Mouse (Mus musculus): ENCODE data around the gene Slc11a1. TPM values are rescaled to one million over a fixed set of nuclear protein-coding genes. Genes with fewer than 3 reads are reported as not detected.
A peak's percentile ranks its signal among the peaks of the same experiment; 100 is the strongest.

Gene Slc11a1
- polyA plus RNA-seq, 1 experiment from 2014 or later: 1.8 TPM

GRCm38 (mm10) chr1:74361812-74362211, 13.2 kb upstream of the Slc11a1 start, which contains the start of gene Catip:
Gene Catip (plus strand): TSS chr1:74362108.
- Histone ChIP-seq H3K9me3 (no peaks in the 10 kb centered on the region), H3K36me3 (no peaks in the 10 kb centered on the region), H3K4me1 (replicated peaks) (peaks cover 16% of the 10 kb centered on the region; the same call in 1 of the 2 replicates), H3K4me3 (no peak within 1 kb of the TSS), H3K27me3 (ENCODE audit: insufficient read depth, poor library complexity, severe bottlenecking) (0 out of 2 replicates have a peak, but pooled peaks cover 3% of the 10 kb centered on the region), H3K27ac (no peak within 1 kb of the TSS)
- peak; percentile 68 for DNase-seq (ENCODE audit: low spot score)
- 5% methylated on average over 2 of the region's 2 CpGs for WGBS

GRCm38 (mm10) chr1:74362325-74363229, 12.4 kb upstream of the Slc11a1 start:
- peaks cover 11% of the 10 kb centered on the region for H3K27me3 ChIP-seq (ENCODE audit: insufficient read depth, poor library complexity, severe bottlenecking)

GRCm38 (mm10) chr1:74363437-74363836, 11.6 kb upstream of the Slc11a1 start:
- no peaks in the 10 kb centered on the region for H3K9me3 ChIP-seq
- no peak overlapping the region for H3K4me3 ChIP-seq
- peaks cover 14% of the 10 kb centered on the region for H3K27me3 ChIP-seq (ENCODE audit: insufficient read depth, poor library complexity, severe bottlenecking)
- no peaks in the 10 kb centered on the region for H3K36me3 ChIP-seq
- DNase-seq (ENCODE audit: low spot score): no peak
- 75% methylated on average over 5 of the region's 5 CpGs for WGBS
- H3K4me1 ChIP-seq (replicated peaks): peaks cover 26% of the 10 kb centered on the region
- no peak overlapping the region for H3K27ac ChIP-seq

More at GRCm38 (mm10) chr1:74362325-74363229, 12.4 kb upstream of the Slc11a1 start:
- no peak for DNase-seq (ENCODE audit: low spot score)
- no peak overlapping the region for H3K27ac ChIP-seq
- peaks cover 18% of the 10 kb centered on the region for H3K4me1 ChIP-seq (replicated peaks)
- no peaks in the 10 kb centered on the region for H3K9me3 ChIP-seq
- 69% methylated on average over 17 of the region's 17 CpGs for WGBS
- no peak overlapping the region for H3K4me3 ChIP-seq
- H3K36me3 ChIP-seq: no peaks in the 10 kb centered on the region

- Histone ChIP-seq H3K4me3 (no peak overlapping the region), H3K27me3 (ENCODE audit: insufficient read depth, poor library complexity, severe bottlenecking) (peaks cover 14% of the 10 kb centered on the region), H3K4me1 (replicated peaks) (peaks cover 28% of the 10 kb centered on the region), H3K27ac (no peak overlapping the region), H3K9me3 (no peaks in the 10 kb centered on the region), H3K36me3 (no peaks in the 10 kb centered on the region)
- no peak for DNase-seq (ENCODE audit: low spot score)
- 81% methylated on average over 8 of the region's 8 CpGs for WGBS
These were observed 10.7 kb upstream of the Slc11a1 start for GRCm38 (mm10) chr1:74364270-74364669.

- Histone ChIP-seq H3K27me3 (ENCODE audit: insufficient read depth, poor library complexity, severe bottlenecking) (peaks cover 14% of the 10 kb centered on the region), H3K27ac (peak overlapping the region; percentile 36), H3K4me1 (replicated peaks) (peaks cover 14% of the 10 kb centered on the region), H3K36me3 (no peaks in the 10 kb centered on the region), H3K4me3 (peak overlapping the region; percentile 43), H3K9me3 (no peaks in the 10 kb centered on the region)
- DNase-seq (ENCODE audit: low spot score): peak; percentile 57
- 22% methylated on average over 34 of the region's 34 CpGs for WGBS
These were observed 6.9 kb upstream of the Slc11a1 start for GRCm38 (mm10) chr1:74367886-74368645.

- Histone ChIP-seq H3K36me3 (no peaks in the 10 kb centered on the region), H3K27me3 (ENCODE audit: insufficient read depth, poor library complexity, severe bottlenecking) (peaks cover 14% of the 10 kb centered on the region), H3K9me3 (no peaks in the 10 kb centered on the region), H3K4me3 (no peak overlapping the region), H3K4me1 (replicated peaks) (peaks cover 14% of the 10 kb centered on the region), H3K27ac (no peak overlapping the region)
- DNase-seq (ENCODE audit: low spot score): no peak
- 60% methylated on average over 4 of the region's 4 CpGs for WGBS
These were observed 5.0 kb upstream of the Slc11a1 start for GRCm38 (mm10) chr1:74370040-74370439.

- no peak overlapping the region for H3K4me3 ChIP-seq
- no peak overlapping the region for H3K27ac ChIP-seq
- peaks cover 25% of the 10 kb centered on the region for H3K4me1 ChIP-seq (replicated peaks)
- 87% methylated on average over 4 of the region's 4 CpGs for WGBS
- DNase-seq (ENCODE audit: low spot score): no peak
- no peaks in the 10 kb centered on the region for H3K9me3 ChIP-seq
- H3K36me3 ChIP-seq: no peaks in the 10 kb centered on the region
- H3K27me3 ChIP-seq (ENCODE audit: insufficient read depth, poor library complexity, severe bottlenecking): no peaks in the 10 kb centered on the region; the same call in 1 of the 2 replicates
These were observed 1.6 kb upstream of the Slc11a1 start for GRCm38 (mm10) chr1:74373372-74373771.

GRCm38 (mm10) chr1:74375561-74375960, 566 bp downstream of the Slc11a1 start:
- no peaks in the 10 kb centered on the region for H3K9me3 ChIP-seq
- WGBS: 79% methylated on average over 10 of the region's 10 CpGs
- H3K27ac ChIP-seq: no peak overlapping the region
- no peaks in the 10 kb centered on the region for H3K27me3 ChIP-seq (ENCODE audit: insufficient read depth, poor library complexity, severe bottlenecking)
- no peak for DNase-seq (ENCODE audit: low spot score)
- H3K36me3 ChIP-seq: no peaks in the 10 kb centered on the region
- H3K4me3 ChIP-seq: no peak overlapping the region
- H3K4me1 ChIP-seq (replicated peaks): peaks cover 23% of the 10 kb centered on the region

- H3K27me3 ChIP-seq (ENCODE audit: insufficient read depth, poor library complexity, severe bottlenecking): no peaks in the 10 kb centered on the region
- H3K27ac ChIP-seq: peak overlapping the region; percentile 13
- H3K36me3 ChIP-seq: no peaks in the 10 kb centered on the region
- 79% methylated on average over 4 of the region's 4 CpGs for WGBS
- no peak overlapping the region for H3K4me3 ChIP-seq
- no peaks in the 10 kb centered on the region for H3K9me3 ChIP-seq
- peaks cover 23% of the 10 kb centered on the region for H3K4me1 ChIP-seq (replicated peaks)
- DNase-seq (ENCODE audit: low spot score): no peak
These were observed 1.4 kb downstream of the Slc11a1 start for GRCm38 (mm10) chr1:74376396-74376795.

GRCm38 (mm10) chr1:74379058-74379504, 4.1 kb downstream of the Slc11a1 start:
- 85% methylated on average over 7 of the region's 7 CpGs for WGBS
- no peaks in the 10 kb centered on the region for H3K27me3 ChIP-seq (ENCODE audit: insufficient read depth, poor library complexity, severe bottlenecking)
- H3K27ac ChIP-seq: no peak overlapping the region
- H3K4me3 ChIP-seq: no peak overlapping the region
- no peaks in the 10 kb centered on the region for H3K9me3 ChIP-seq
- peaks cover 23% of the 10 kb centered on the region for H3K4me1 ChIP-seq (replicated peaks)
- no peaks in the 10 kb centered on the region for H3K36me3 ChIP-seq
- DNase-seq (ENCODE audit: low spot score): no peak

- H3K36me3 ChIP-seq: no peaks in the 10 kb centered on the region
- no peaks in the 10 kb centered on the region for H3K9me3 ChIP-seq
- WGBS: 91% methylated on average over 5 of the region's 5 CpGs
- H3K27ac ChIP-seq: no peak overlapping the region
- H3K4me3 ChIP-seq: no peak overlapping the region
- H3K27me3 ChIP-seq (ENCODE audit: insufficient read depth, poor library complexity, severe bottlenecking): no peaks in the 10 kb centered on the region
- DNase-seq (ENCODE audit: low spot score): no peak
- peaks cover 16% of the 10 kb centered on the region for H3K4me1 ChIP-seq (replicated peaks)
These were observed 5.5 kb downstream of the Slc11a1 start for GRCm38 (mm10) chr1:74380484-74380883.

GRCm38 (mm10) chr1:74381588-74382021, 6.6 kb downstream of the Slc11a1 start:
- no peak overlapping the region for H3K27ac ChIP-seq
- 90% methylated on average over 10 of the region's 10 CpGs for WGBS

More at GRCm38 (mm10) chr1:74381588-74382021, 6.6 kb downstream of the Slc11a1 start:
- no peak for DNase-seq (ENCODE audit: low spot score)
- Histone ChIP-seq H3K4me1 (replicated peaks) (peaks cover 11% of the 10 kb centered on the region), H3K27me3 (ENCODE audit: insufficient read depth, poor library complexity, severe bottlenecking) (no peaks in the 10 kb centered on the region), H3K4me3 (no peak overlapping the region), H3K9me3 (no peaks in the 10 kb centered on the region), H3K36me3 (no peaks in the 10 kb centered on the region)
